Mouse (Mus musculus) left cerebral cortex, postnatal 36 days (tissue): ENCODE data around the gene Mapkbp1. TPM values are rescaled to one million over a fixed set of nuclear protein-coding genes. Genes with fewer than 3 reads are reported as not detected.

Experiments
- DNase-seq, 2 experiments: peaks; one replicate each; pipeline ENCODE4 v3.0.0; 2021 to 2022; ENCODE audit warnings: low spot score in 2 of 2, mixed read lengths in 1 of 2
- intact Hi-C: fragments of 180-260 bp; cut with DNase I; formaldehyde crosslinking; loops from one replicate; pipeline ENCODE4 v1.15.1; 2025
- total RNA-seq, 2 experiments: library from RNA; stranded (reverse); gene quantifications; 2 replicates each; pipeline ENCODE4 v1.2.3; 2021

Mapkbp1 gene
- total RNA-seq = 10 to 100 TPM; 41.6 to 66.9 TPM

- intact Hi-C loops = loop anchor here (5.0 to 10.0 kb wide), 2 partner anchors 95 to 192 kb away; no protein-coding TSS in a partner anchor
- DNase-seq = no peak
Observed at GRCm38 (mm10) chr2:119972537-119972879, at the start of gene Mapkbp1. TSS of gene Mapkbp1 (plus strand) at chr2:119972699.

- intact Hi-C loops = loop anchor here (1.0 to 10.0 kb wide), 3 partner anchors 41 to 194 kb away; no protein-coding TSS in a partner anchor
- no peak for DNase-seq
Observed at GRCm38 (mm10) chr2:119970571-119970970, 1.9 kb upstream of the Mapkbp1 start.

GRCm38 (mm10) chr2:119971316-119971715 is 1.2 kb upstream of the Mapkbp1 start:
- intact Hi-C loops = loop anchor here (5.0 to 10.0 kb wide), 2 partner anchors 96 to 193 kb away; no protein-coding TSS in a partner anchor
- DNase-seq = no peak

DNA sequence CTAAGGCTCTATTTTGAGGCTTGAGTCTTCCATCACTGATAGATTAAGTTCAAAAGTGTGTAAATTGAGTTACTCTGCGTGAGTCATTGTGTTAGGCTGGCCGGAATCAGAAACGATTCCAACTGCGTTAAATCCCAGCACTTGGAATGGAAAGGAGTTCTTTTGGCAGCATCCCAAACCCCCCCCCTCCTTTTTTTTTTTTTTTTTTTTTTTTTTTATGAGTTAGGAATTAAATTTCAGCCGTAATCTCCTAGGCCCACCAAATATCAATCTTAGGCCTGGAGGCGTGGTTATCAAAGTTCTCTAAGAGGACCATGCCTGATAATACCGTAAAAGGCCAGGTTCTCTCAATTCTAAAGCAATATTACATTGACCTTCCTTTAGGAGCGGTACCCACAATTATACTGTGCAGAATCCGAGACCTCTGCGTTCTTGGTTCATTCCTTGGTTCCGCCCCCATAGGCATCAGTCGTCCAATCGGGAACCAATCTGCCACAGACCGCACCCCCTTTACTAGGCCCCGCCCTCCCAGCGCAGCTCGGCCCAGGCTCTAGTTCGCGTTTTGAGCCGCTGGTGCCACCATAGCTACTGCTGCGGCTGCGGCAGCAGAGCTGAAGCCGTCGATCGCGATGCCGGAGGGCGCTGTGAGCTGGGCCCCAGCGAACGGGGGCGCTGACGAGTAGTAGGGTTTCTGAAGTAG is 512 bp upstream of the Mapkbp1 start:
- intact Hi-C loops = loop anchor here (5.0 to 10.0 kb wide), 2 partner anchors 95 to 193 kb away; no protein-coding TSS in a partner anchor
- DNase-seq = peak; percentile 95 to 96

DNA sequence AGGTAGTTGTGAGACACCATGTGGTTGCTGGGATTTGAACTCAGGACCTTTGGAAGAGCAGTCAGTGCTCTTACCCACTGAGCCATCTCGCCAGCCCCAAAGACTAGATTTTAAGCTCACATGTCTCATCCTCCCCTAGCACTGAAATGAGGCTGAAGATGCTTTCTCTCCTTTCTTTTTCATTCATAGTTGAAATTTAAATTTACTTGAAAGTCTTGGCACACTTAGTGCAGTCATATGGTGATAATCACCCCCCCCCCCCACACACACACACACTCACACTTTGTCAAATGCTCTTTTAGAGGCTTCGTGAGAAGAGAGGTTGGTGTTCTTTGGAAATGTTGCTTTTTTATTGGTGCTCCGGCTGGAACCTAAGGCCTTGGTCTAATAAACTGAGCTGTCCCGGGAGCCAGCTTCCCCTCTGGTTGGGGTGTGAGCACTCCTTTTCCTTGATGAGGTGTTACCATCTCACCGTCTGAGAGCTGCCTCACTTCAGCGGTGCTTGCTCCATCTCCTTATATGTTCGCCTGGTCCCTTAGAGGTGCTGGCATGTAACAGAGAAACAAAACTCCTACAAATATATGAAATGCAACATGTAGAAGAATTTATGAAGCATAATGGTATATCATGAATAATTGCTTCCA is 8.0 kb downstream of the Mapkbp1 start:
- intact Hi-C loops = no loop called here
- no peak for DNase-seq

GRCm38 (mm10) chr2:119981631-119982030 is 9.1 kb downstream of the Mapkbp1 start:
- no peak for DNase-seq

DNA sequence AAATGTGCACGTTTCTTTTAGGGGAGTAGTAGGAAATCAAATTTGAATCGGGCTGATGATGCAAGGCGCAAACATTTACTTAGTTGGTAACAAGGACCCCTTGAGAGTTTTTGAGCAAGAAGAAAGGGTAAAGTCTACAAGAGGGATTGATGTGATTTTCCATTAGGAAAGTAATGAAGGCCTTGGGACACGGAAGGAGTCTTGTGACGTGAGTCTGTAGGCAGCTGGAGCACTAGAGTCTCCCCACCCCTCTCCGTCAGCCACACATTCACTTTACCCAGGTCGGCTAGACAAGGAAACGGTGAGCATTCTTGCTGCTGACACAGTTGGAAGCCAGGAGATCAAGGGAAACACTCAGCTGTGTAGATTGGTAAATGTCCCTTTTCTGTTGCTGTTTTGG is 13.4 kb downstream of the Mapkbp1 start:
- no peak for DNase-seq
- intact Hi-C loops = no loop called here

More at GRCm38 (mm10) chr2:119981631-119982030, 9.1 kb downstream of the Mapkbp1 start:
- intact Hi-C loops = no loop called here

- intact Hi-C loops = no loop called here
- no peak for DNase-seq
Observed at GRCm38 (mm10) chr2:119986369-119986768, 13.9 kb downstream of the Mapkbp1 start.

GRCm38 (mm10) chr2:119987441-119987840 is 14.9 kb downstream of the Mapkbp1 start:
- intact Hi-C loops = no loop called here
- no peak for DNase-seq

- intact Hi-C loops = no loop called here
- no peak for DNase-seq
Observed at GRCm38 (mm10) chr2:119988952-119989351, 16.5 kb downstream of the Mapkbp1 start.

- intact Hi-C loops = no loop called here
- no peak for DNase-seq
Observed at GRCm38 (mm10) chr2:119990881-119991280, 18.4 kb downstream of the Mapkbp1 start.

DNA sequence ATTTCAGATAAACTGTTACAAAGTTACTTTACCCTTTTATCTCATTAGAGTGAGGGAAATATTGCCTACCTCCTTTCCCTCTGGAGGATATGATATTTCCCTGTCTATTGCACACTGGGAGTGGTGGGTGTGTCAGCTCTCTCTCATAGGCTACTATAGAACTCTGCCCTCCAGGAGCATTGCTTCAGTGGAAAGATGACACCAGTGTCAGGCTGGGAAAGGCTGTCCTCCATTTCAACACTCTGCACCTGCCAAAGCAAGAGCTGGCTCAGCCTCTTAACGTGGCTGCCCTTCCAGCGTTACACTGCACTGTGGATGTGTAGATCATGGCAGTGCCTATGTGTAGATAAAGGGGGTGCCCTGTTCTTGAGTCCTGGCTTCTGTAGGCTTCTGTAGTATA is 19.9 kb downstream of the Mapkbp1 start:
- DNase-seq = no peak
- intact Hi-C loops = no loop called here

GRCm38 (mm10) chr2:119993515-119993914 is 21.0 kb downstream of the Mapkbp1 start:
- intact Hi-C loops = no loop called here
- no peak for DNase-seq

GRCm38 (mm10) chr2:119994839-119995238 is 22.3 kb downstream of the Mapkbp1 start:
- DNase-seq = no peak
- intact Hi-C loops = no loop called here

GRCm38 (mm10) chr2:119995391-119996281 is 23.1 kb downstream of the Mapkbp1 start:
- intact Hi-C loops = no loop called here

DNA sequence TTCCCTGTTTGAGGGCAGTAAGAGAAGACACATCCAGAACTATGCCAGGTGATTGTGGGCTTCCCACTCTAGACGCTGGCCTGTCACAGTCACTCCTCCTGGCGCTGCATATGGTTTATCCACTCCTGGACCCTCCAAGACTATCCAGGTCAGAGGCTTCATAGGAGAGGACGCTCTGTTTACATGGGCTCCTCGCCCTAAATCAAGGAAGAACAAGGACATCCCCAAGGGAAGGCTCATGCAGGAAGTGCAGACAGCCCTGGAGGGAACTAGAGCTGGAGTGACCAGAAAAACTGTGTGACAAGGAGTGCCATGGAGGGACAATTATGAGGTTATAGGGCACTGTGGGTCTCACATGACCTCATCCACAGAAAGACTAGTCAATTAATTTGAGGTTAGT is 24.9 kb downstream of the Mapkbp1 start:
- intact Hi-C loops = no loop called here
- DNase-seq = no peak

More at GRCm38 (mm10) chr2:119995391-119996281, 23.1 kb downstream of the Mapkbp1 start:
- no peak for DNase-seq

DNA sequence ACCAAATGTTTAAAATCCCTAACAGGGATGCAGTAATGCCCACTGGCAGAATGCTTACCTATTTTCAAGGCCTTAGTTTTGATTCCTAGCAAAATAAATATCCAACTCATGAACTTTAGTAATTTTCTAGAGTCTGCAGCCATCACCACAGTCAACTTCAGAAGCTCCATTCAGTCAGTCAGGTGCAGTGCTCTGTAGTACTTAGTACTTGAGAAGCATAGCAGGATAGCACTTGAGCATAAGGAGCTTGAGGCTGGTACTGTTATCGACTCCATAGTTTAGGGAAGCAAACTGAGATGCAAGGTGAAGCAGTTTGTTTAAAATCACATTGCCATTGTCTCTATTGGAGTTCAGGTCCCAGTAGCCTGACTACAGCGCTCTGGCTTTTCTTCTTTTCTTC is 27.2 kb downstream of the Mapkbp1 start:
- intact Hi-C loops = no loop called here
- no peak for DNase-seq

- DNase-seq = no peak
- intact Hi-C loops = no loop called here
Observed at GRCm38 (mm10) chr2:120000882-120001584, 28.5 kb downstream of the Mapkbp1 start.

GRCm38 (mm10) chr2:120001956-120002355 is 29.5 kb downstream of the Mapkbp1 start:
- no peak for DNase-seq
- intact Hi-C loops = no loop called here
